Mouse (Mus musculus) intestine, embryonic 14.5 days (tissue): Measurements from ENCODE around the gene Rpl6. TPM values are rescaled to one million over a fixed set of nuclear protein-coding genes. Genes with fewer than 3 reads are reported as not detected.

Experiments used
- ATAC-seq: fragments of 200-750 bp; cut with Nextera tagmentation; replicated peaks from 2 replicates; pipeline ENCODE4 v1.8.0; 2017; ENCODE audit warnings: low read depth, moderate number of reproducible peaks, moderate TSS enrichment, moderate library complexity; ENCODE audit not compliant: low FRiP score, low TSS enrichment
- DNase-seq: peaks from one replicate; pipeline ENCODE4 v3.0.0-alpha.2; 2018; ENCODE audit warnings: low spot score
- H3K27ac ChIP-seq: fragments of 300-500 bp; sonication (generic); 2 replicates; pipeline ENCODE4 v1.5.1; 2014; ENCODE audit warnings: low read depth, mild to moderate bottlenecking, control low read depth
- H3K27me3 ChIP-seq: fragments of 300-500 bp; sonication (generic); replicated peaks from 2 replicates; pipeline ENCODE4 v1.6.1; 2014; ENCODE audit warnings: low read length, control low read depth; ENCODE audit not compliant: control insufficient read depth, insufficient read depth
- H3K36me3 ChIP-seq: fragments of 300-500 bp; sonication (generic); 2 replicates; pipeline ENCODE4 v1.6.1; 2014; ENCODE audit warnings: low read length, control low read depth; ENCODE audit not compliant: control insufficient read depth, insufficient read depth
- H3K4me1 ChIP-seq: fragments of 300-500 bp; sonication (generic); replicated peaks from 2 replicates; pipeline ENCODE4 v1.6.1; 2014; ENCODE audit warnings: low read length, control low read depth, mixed read lengths; ENCODE audit not compliant: control insufficient read depth, insufficient read depth
- H3K4me2 ChIP-seq: fragments of 300-500 bp; sonication (generic); 2 replicates; pipeline ENCODE4 v1.6.1; 2014; ENCODE audit warnings: low read length
- H3K4me3 ChIP-seq: fragments of 300-500 bp; sonication (generic); 2 replicates; pipeline ENCODE4 v1.5.1; 2014; ENCODE audit warnings: low read depth, low read length, control low read depth, mixed read lengths
- H3K9ac ChIP-seq: fragments of 300-500 bp; sonication (generic); 2 replicates; pipeline ENCODE4 v1.6.1; 2014; ENCODE audit warnings: mild to moderate bottlenecking, low read length
- H3K9me3 ChIP-seq: fragments of 300-500 bp; sonication (generic); 2 replicates; pipeline ENCODE4 v1.6.1; 2016; ENCODE audit warnings: low read length, control low read depth; ENCODE audit not compliant: control insufficient read depth
- WGBS: fragments of 180-500 bp; shearing (Covaris S2); extraction: QIAGEN DNeasy Blood & Tissue Kit; methylation state at CpG from one replicate; pipeline ENCODE4 v1.1.7; 2014; 5-methylcytosine and 5-hydroxymethylcytosine counted together
- polyA plus RNA-seq: library from polyadenylated mRNA; unstranded; fragments of >200 nt; fragmentation: Nextera tagmentation; extraction: Ambion mirVana; gene quantifications from 2 replicates; pipeline ENCODE4 v1.2.1, GENCODE M21; 2014

Gene Rpl6
- polyA plus RNA-seq, 1 experiment from 2014 or later, result 768 TPM

- WGBS, result 92% methylated on average over 5 of the region's 5 CpGs
- Histone ChIP-seq H3K36me3 (no peaks in the 10 kb centered on the region), H3K4me1 (no peaks in the 10 kb centered on the region), H3K27ac (no peak overlapping the region), H3K9me3 (no peaks in the 10 kb centered on the region), H3K27me3 (no peaks in the 10 kb centered on the region), H3K4me3 (no peak overlapping the region), H3K9ac (no peak overlapping the region), H3K4me2 (no peak overlapping the region)
- ATAC-seq (no peak), DNase-seq (no peak)
Measured at GRCm38 (mm10) chr5:121244365-121244731, 40.1 kb downstream of the Rpl6 start.

GRCm38 (mm10) chr5:121245201-121245600 lies 40.9 kb downstream of the Rpl6 start:
- no peak for DNase-seq
- H3K4me2 ChIP-seq, result no peak overlapping the region
- H3K36me3 ChIP-seq, result no peaks in the 10 kb centered on the region
- no peak for ATAC-seq
- no peaks in the 10 kb centered on the region for H3K9me3 ChIP-seq
- no peak overlapping the region for H3K4me3 ChIP-seq
- WGBS, result 82% methylated on average over 7 of the region's 7 CpGs
- no peak overlapping the region for H3K9ac ChIP-seq
- H3K27ac ChIP-seq, result no peak overlapping the region
- no peaks in the 10 kb centered on the region for H3K4me1 ChIP-seq
- H3K27me3 ChIP-seq, result no peaks in the 10 kb centered on the region

GRCm38 (mm10) chr5:121248766-121249394 lies 44.6 kb downstream of the Rpl6 start:
- ATAC-seq (no peak), DNase-seq (no peak)
- 66% methylated on average over 3 of the region's 3 CpGs for WGBS
- Histone ChIP-seq H3K4me1 (no peaks in the 10 kb centered on the region), H3K4me3 (no peak overlapping the region), H3K9ac (no peak overlapping the region), H3K9me3 (no peaks in the 10 kb centered on the region), H3K27ac (no peak overlapping the region), H3K4me2 (no peak overlapping the region), H3K27me3 (no peaks in the 10 kb centered on the region), H3K36me3 (0 out of 2 replicates have a peak, but pooled peaks cover 1% of the 10 kb centered on the region)

- Histone ChIP-seq H3K27me3 (no peaks in the 10 kb centered on the region), H3K4me3 (no peak overlapping the region), H3K4me2 (no peak overlapping the region), H3K9me3 (no peaks in the 10 kb centered on the region), H3K36me3 (peaks cover 10% of the 10 kb centered on the region; the same call in 1 of the 2 replicates), H3K27ac (no peak overlapping the region), H3K4me1 (no peaks in the 10 kb centered on the region), H3K9ac (no peak overlapping the region)
- WGBS, result 92% methylated on average over 3 of the region's 3 CpGs
- ATAC-seq, result no peak
- no peak for DNase-seq
Measured at GRCm38 (mm10) chr5:121249693-121250092, 45.4 kb downstream of the Rpl6 start.

GRCm38 (mm10) chr5:121251813-121252212 lies 47.5 kb downstream of the Rpl6 start:
- ATAC-seq, result no peak
- no peaks in the 10 kb centered on the region for H3K4me1 ChIP-seq
- WGBS, result 66% methylated on average over 8 of the region's 8 CpGs

GRCm38 (mm10) chr5:121253816-121254497 lies 49.7 kb downstream of the Rpl6 start:
- H3K27ac ChIP-seq, result no peak overlapping the region
- ATAC-seq, result no peak
- H3K4me2 ChIP-seq, result no peak overlapping the region
- peaks cover 31% of the 10 kb centered on the region for H3K36me3 ChIP-seq
- H3K4me3 ChIP-seq, result no peak overlapping the region
- WGBS, result 94% methylated on average over 18 of the region's 18 CpGs
- no peaks in the 10 kb centered on the region for H3K4me1 ChIP-seq
- no peaks in the 10 kb centered on the region for H3K27me3 ChIP-seq
- H3K9me3 ChIP-seq, result no peaks in the 10 kb centered on the region
- no peak overlapping the region for H3K9ac ChIP-seq
- DNase-seq, result no peak

More at GRCm38 (mm10) chr5:121251813-121252212, 47.5 kb downstream of the Rpl6 start:
- DNase-seq, result no peak
- Histone ChIP-seq H3K4me3 (no peak overlapping the region), H3K36me3 (peaks cover 15% of the 10 kb centered on the region; the same call in 1 of the 2 replicates), H3K4me2 (no peak overlapping the region), H3K9ac (no peak overlapping the region), H3K27me3 (no peaks in the 10 kb centered on the region), H3K9me3 (no peaks in the 10 kb centered on the region), H3K27ac (no peak overlapping the region)

- DNase-seq (no peak), ATAC-seq (no peak)
- Histone ChIP-seq H3K36me3 (peaks cover 38% of the 10 kb centered on the region), H3K9me3 (no peaks in the 10 kb centered on the region), H3K9ac (no peak overlapping the region), H3K4me2 (no peak overlapping the region), H3K27ac (no peak overlapping the region), H3K4me3 (no peak overlapping the region), H3K4me1 (no peaks in the 10 kb centered on the region), H3K27me3 (no peaks in the 10 kb centered on the region)
- 92% methylated on average over 7 of the region's 7 CpGs for WGBS
Measured at GRCm38 (mm10) chr5:121254977-121255376, 50.7 kb downstream of the Rpl6 start.
